Mouse (Mus musculus) midbrain, embryonic 11.5 days (tissue): ENCODE data around the gene Chd6. TPM values are rescaled to one million over a fixed set of nuclear protein-coding genes. Genes with fewer than 3 reads are reported as not detected.

Experiments
- ATAC-seq: fragments of 200-750 bp; cut with Nextera tagmentation; 2 replicates; pipeline ENCODE4 v1.8.0; 2017; ENCODE audit warnings: moderate TSS enrichment, moderate library complexity; ENCODE audit not compliant: low FRiP score
- DNase-seq: peaks from one replicate; pipeline ENCODE4 v3.0.0; 2015; ENCODE audit warnings: low spot score; ENCODE audit errors: missing footprints
- H3K27ac ChIP-seq: fragments of 300-500 bp; sonication (generic); 2 replicates; pipeline ENCODE4 v1.5.1; 2014; ENCODE audit warnings: low read depth, low read length
- H3K27me3 ChIP-seq: fragments of 300-500 bp; sonication (generic); 2 replicates; pipeline ENCODE4 v1.6.1; 2014; ENCODE audit warnings: mild to moderate bottlenecking, low read length, moderate library complexity, mixed read lengths; ENCODE audit not compliant: control insufficient read depth, insufficient read depth
- H3K36me3 ChIP-seq: fragments of 300-500 bp; sonication (generic); 2 replicates; pipeline ENCODE4 v1.6.1; 2014; ENCODE audit warnings: mild to moderate bottlenecking, low read length, moderate library complexity, mixed read lengths; ENCODE audit not compliant: control insufficient read depth, insufficient read depth
- H3K4me1 ChIP-seq: fragments of 300-500 bp; sonication (generic); 2 replicates; pipeline ENCODE4 v1.6.1; 2014; ENCODE audit warnings: low read length; ENCODE audit not compliant: control insufficient read depth, insufficient read depth
- H3K4me2 ChIP-seq: fragments of 300-500 bp; sonication (generic); 2 replicates; pipeline ENCODE4 v1.6.1; 2014; ENCODE audit warnings: mild to moderate bottlenecking, moderate library complexity
- H3K4me3 ChIP-seq: fragments of 300-500 bp; sonication (generic); 2 replicates; pipeline ENCODE4 v1.5.1; 2014; ENCODE audit warnings: low read depth, low read length
- H3K9ac ChIP-seq: fragments of 300-500 bp; sonication (generic); 2 replicates; pipeline ENCODE4 v1.6.1; 2014; ENCODE audit warnings: low read length
- H3K9me3 ChIP-seq: fragments of 300-500 bp; sonication (generic); 2 replicates; pipeline ENCODE4 v1.6.1; 2016; ENCODE audit warnings: low read length; ENCODE audit not compliant: control insufficient read depth
- WGBS: fragments of 180-500 bp; shearing (Covaris S2); extraction: QIAGEN DNeasy Blood & Tissue Kit; methylation state at CpG from one replicate; pipeline ENCODE4 v1.1.7; 2014; 5-methylcytosine and 5-hydroxymethylcytosine counted together
- polyA plus RNA-seq: library from polyadenylated mRNA; unstranded; fragments of >200 nt; fragmentation: Nextera tagmentation; extraction: Ambion mirVana; gene quantifications from 2 replicates; pipeline ENCODE4 v1.2.1, GENCODE M21; 2014

Chd6 gene
- polyA plus RNA-seq, 1 experiment from 2014 or later, result 34.4 TPM

DNA sequence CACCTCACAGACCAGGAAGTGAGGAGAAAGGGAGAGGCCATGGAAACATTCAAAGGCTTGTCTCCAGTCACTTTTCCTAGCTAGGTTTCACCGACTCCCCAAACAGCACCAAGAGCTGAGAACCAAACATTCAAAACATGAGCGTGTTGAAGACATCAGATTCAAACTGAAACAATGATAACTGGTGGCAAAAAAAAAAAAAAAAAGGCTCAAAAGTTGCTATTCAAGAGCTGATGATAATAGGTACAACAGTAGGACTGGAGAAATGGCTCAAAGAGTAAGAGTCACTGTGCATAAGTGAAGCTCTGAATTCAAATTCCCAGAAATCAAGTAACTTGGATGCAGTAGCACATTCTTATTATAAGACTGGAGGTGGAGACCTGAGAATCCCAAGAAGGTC, 30.3 kb downstream of the Chd6 start:
- Histone ChIP-seq H3K27me3 (no peaks in the 10 kb centered on the region), H3K4me3 (no peak overlapping the region), H3K9ac (no peak overlapping the region), H3K4me2 (no peak overlapping the region), H3K27ac (no peak overlapping the region), H3K36me3 (no peaks in the 10 kb centered on the region), H3K9me3 (no peaks in the 10 kb centered on the region), H3K4me1 (no peaks in the 10 kb centered on the region)
- DNase-seq (no peak), ATAC-seq (no peak)
- 96% methylated on average over 2 of the region's 2 CpGs for WGBS

- no peak for ATAC-seq
- Histone ChIP-seq H3K4me3 (no peak overlapping the region), H3K27me3 (no peaks in the 10 kb centered on the region), H3K36me3 (no peaks in the 10 kb centered on the region), H3K9ac (no peak overlapping the region), H3K4me1 (no peaks in the 10 kb centered on the region), H3K4me2 (no peak overlapping the region), H3K27ac (no peak overlapping the region), H3K9me3 (no peaks in the 10 kb centered on the region)
- DNase-seq, result no peak
- WGBS, result 90% methylated on average over 4 of the region's 4 CpGs
Observed at GRCm38 (mm10) chr2:161076262-161076661, 32.6 kb downstream of the Chd6 start.

DNA sequence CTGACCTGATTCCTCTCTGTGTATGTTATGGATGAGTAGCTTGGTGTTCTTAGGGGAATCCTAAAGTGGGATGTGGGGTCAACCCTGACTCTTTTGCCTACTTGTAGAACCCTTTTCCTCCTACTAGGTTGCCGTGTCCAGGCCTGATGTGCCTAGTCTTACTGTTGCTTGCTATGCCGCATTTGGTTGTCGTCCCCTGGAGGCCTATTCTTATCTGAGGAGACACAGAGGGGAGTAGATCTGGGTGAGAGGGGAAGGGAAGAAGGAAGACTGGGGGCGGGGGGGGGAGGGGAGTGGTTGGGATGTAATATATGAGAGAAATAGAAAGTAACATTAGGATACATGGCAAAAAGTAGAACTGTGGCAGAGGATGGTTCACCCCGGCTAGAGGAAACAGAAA, 33.3 kb downstream of the Chd6 start:
- H3K4me1 ChIP-seq, result no peaks in the 10 kb centered on the region
- H3K27ac ChIP-seq, result no peak overlapping the region
- no peak overlapping the region for H3K4me3 ChIP-seq
- H3K27me3 ChIP-seq, result no peaks in the 10 kb centered on the region
- H3K9ac ChIP-seq, result no peak overlapping the region
- WGBS, result 82% methylated on average over 5 of the region's 5 CpGs
- ATAC-seq (no peak), DNase-seq (no peak)
- no peaks in the 10 kb centered on the region for H3K9me3 ChIP-seq
- no peak overlapping the region for H3K4me2 ChIP-seq
- no peaks in the 10 kb centered on the region for H3K36me3 ChIP-seq

GRCm38 (mm10) chr2:161066097-161066759, 42.6 kb downstream of the Chd6 start:
- Histone ChIP-seq H3K4me2 (no peak overlapping the region; the same call in 1 of the 2 replicates), H3K4me1 (peaks cover 6% of the 10 kb centered on the region; the same call in 1 of the 2 replicates), H3K9ac (no peak overlapping the region), H3K36me3 (no peaks in the 10 kb centered on the region), H3K27me3 (no peaks in the 10 kb centered on the region), H3K9me3 (no peaks in the 10 kb centered on the region), H3K4me3 (no peak overlapping the region), H3K27ac (peak overlapping the region; percentile 67)
- WGBS, result 20% methylated on average over 10 of the region's 10 CpGs
- peak; percentile 66; the same call in 1 of the 2 replicates for ATAC-seq
- DNase-seq, result peak; percentile 91

- no peak overlapping the region for H3K4me2 ChIP-seq
- no peaks in the 10 kb centered on the region for H3K27me3 ChIP-seq
- H3K4me1 ChIP-seq, result peaks cover 6% of the 10 kb centered on the region; the same call in 1 of the 2 replicates
- ATAC-seq (no peak), DNase-seq (no peak)
- H3K4me3 ChIP-seq, result no peak overlapping the region
- whole genome bisulfite sequencing, result 94% methylated on average over 2 of the region's 2 CpGs
- no peaks in the 10 kb centered on the region for H3K36me3 ChIP-seq
- H3K27ac ChIP-seq, result no peak overlapping the region
- H3K9me3 ChIP-seq, result no peaks in the 10 kb centered on the region
- no peak overlapping the region for H3K9ac ChIP-seq
Observed at GRCm38 (mm10) chr2:161065594-161065993, 43.3 kb downstream of the Chd6 start.

DNA sequence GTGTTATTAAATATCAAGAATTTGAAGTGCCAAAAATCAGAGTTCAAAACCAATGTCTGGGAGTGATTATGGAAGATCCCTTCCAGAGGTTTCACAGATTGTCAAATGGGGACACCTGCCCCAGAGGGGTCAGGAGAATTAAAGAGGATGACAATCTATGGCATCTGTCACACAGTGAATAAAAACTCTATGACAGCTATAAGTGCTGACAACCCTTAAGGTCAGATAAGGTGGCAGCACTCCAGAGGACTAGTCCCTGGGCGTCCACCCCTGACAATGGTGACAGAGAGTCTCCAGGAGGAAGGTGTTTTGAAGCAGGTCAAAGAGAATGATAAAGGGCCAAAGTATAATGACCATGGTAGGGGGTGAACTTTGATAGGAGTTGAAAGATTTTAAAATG, 44.0 kb downstream of the Chd6 start:
- Histone ChIP-seq H3K4me1 (peaks cover 6% of the 10 kb centered on the region; the same call in 1 of the 2 replicates), H3K9ac (no peak overlapping the region), H3K9me3 (no peaks in the 10 kb centered on the region), H3K36me3 (no peaks in the 10 kb centered on the region), H3K4me2 (no peak overlapping the region), H3K27me3 (no peaks in the 10 kb centered on the region), H3K27ac (no peak overlapping the region), H3K4me3 (no peak overlapping the region)
- ATAC-seq (no peak), DNase-seq (peak; percentile 65)
- WGBS, result 62% methylated on average over 1 of the region's 1 CpGs

DNA sequence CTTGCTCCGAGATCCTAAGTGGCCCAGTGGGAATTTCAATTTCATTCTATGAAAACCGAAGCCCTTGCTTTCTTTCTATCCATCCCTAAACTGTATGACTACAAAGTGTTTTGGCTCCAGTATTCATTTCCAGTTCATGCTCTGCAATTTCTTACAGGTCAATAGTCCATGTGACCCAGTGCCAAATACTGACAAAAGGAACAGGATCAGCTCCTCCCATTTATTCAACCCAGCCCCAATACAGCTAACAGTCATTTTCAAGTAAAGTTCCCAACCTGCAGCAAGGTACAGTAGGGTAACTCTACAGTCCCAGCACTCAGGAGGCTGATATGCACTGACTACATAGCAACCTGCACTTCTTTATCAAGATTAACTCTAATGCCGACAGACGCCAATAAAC, 50.0 kb downstream of the Chd6 start:
- H3K9me3 ChIP-seq, result no peaks in the 10 kb centered on the region
- ATAC-seq, result no peak
- WGBS, result 89% methylated on average over 4 of the region's 4 CpGs

GRCm38 (mm10) chr2:161053765-161054164, 55.1 kb downstream of the Chd6 start:
- Histone ChIP-seq H3K36me3 (peaks cover 3% of the 10 kb centered on the region; the same call in 1 of the 2 replicates), H3K9me3 (no peaks in the 10 kb centered on the region), H3K4me3 (no peak overlapping the region), H3K27me3 (no peaks in the 10 kb centered on the region), H3K27ac (no peak overlapping the region), H3K4me1 (no peaks in the 10 kb centered on the region), H3K9ac (no peak overlapping the region), H3K4me2 (no peak overlapping the region)
- DNase-seq (no peak), ATAC-seq (no peak)
- 82% methylated on average over 2 of the region's 2 CpGs for WGBS

More for the DNA sequence above, 50.0 kb downstream of the Chd6 start:
- H3K27me3 ChIP-seq, result no peaks in the 10 kb centered on the region
- no peak overlapping the region for H3K9ac ChIP-seq
- no peaks in the 10 kb centered on the region for H3K36me3 ChIP-seq
- H3K27ac ChIP-seq, result no peak overlapping the region
- H3K4me1 ChIP-seq, result no peaks in the 10 kb centered on the region
- DNase-seq, result no peak
- H3K4me2 ChIP-seq, result no peak overlapping the region
- H3K4me3 ChIP-seq, result no peak overlapping the region

DNA sequence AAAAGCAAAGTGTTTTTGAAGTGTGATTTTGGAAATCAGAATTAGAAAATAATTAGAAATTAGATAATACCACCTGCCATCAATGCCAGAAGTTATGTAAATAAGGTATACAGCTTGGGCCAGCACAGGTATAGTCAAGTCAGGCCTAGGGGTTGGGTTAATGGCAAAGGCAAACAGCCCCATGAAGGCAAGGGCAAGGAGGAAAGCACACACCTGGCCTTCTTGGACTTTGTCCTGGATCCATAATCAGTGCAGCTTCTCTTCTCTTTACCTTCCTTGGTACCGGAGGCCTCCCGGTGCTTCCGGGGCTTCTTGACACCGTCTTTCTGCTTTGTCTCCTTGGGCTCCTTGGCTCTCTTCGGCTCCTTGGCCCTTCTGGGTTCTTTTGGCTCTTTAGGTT, 56.7 kb downstream of the Chd6 start:
- H3K36me3 ChIP-seq, result peaks cover 3% of the 10 kb centered on the region; the same call in 1 of the 2 replicates
- no peak overlapping the region for H3K27ac ChIP-seq
- H3K9ac ChIP-seq, result no peak overlapping the region
- H3K9me3 ChIP-seq, result no peaks in the 10 kb centered on the region
- no peak overlapping the region for H3K4me2 ChIP-seq
- H3K27me3 ChIP-seq, result no peaks in the 10 kb centered on the region
- ATAC-seq (no peak), DNase-seq (no peak)
- H3K4me3 ChIP-seq, result no peak overlapping the region
- 97% methylated on average over 5 of the region's 5 CpGs for WGBS
- no peaks in the 10 kb centered on the region for H3K4me1 ChIP-seq
